Mouse (Mus musculus) kidney, postnatal 0 days (tissue): ENCODE results near the gene Hist1h2bh. TPM values are rescaled to one million over a fixed set of nuclear protein-coding genes. Genes with fewer than 3 reads are reported as not detected.

Experiments used
- ATAC-seq: fragments of 200-750 bp; cut with Nextera tagmentation; replicated peaks from 2 replicates; pipeline ENCODE4 v1.8.0; 2017; ENCODE audit warnings: low read depth, moderate number of reproducible peaks, moderate TSS enrichment, moderate library complexity; ENCODE audit not compliant: low FRiP score
- DNase-seq: peaks from one replicate; pipeline ENCODE4 v3.0.0-alpha.2; 2016; ENCODE audit warnings: low spot score
- H3K27ac ChIP-seq: fragments of 300-500 bp; sonication (generic); 2 replicates; pipeline ENCODE4 v1.5.1; 2014; ENCODE audit warnings: mild to moderate bottlenecking
- H3K27me3 ChIP-seq: fragments of 300-500 bp; sonication (generic); 2 replicates; pipeline ENCODE4 v1.6.1; 2014; ENCODE audit warnings: low read length, mixed read lengths; ENCODE audit not compliant: insufficient read depth
- H3K36me3 ChIP-seq: fragments of 300-500 bp; sonication (generic); 2 replicates; pipeline ENCODE4 v1.6.1; 2014; ENCODE audit warnings: low read length, mixed read lengths; ENCODE audit not compliant: insufficient read depth
- H3K4me1 ChIP-seq: fragments of 300-500 bp; sonication (generic); replicated peaks from 2 replicates; pipeline ENCODE4 v1.6.1; 2014; ENCODE audit warnings: antibody characterized with exemption, low read length, mixed read lengths; ENCODE audit not compliant: insufficient read depth
- H3K4me2 ChIP-seq: fragments of 300-500 bp; sonication (generic); 2 replicates; pipeline ENCODE4 v1.6.1; 2014; ENCODE audit warnings: mild to moderate bottlenecking, low read length, moderate library complexity, mixed read lengths
- H3K4me3 ChIP-seq: fragments of 300-500 bp; sonication (generic); replicated peaks from 2 replicates; pipeline ENCODE4 v1.5.1; 2014; ENCODE audit warnings: low read depth, low read length
- H3K9ac ChIP-seq: fragments of 300-500 bp; sonication (generic); 2 replicates; pipeline ENCODE4 v1.6.1; 2014; ENCODE audit warnings: low read depth, low read length
- H3K9me3 ChIP-seq: fragments of 300-500 bp; sonication (generic); replicated peaks from 2 replicates; pipeline ENCODE4 v1.6.1; 2016; ENCODE audit warnings: low read length, inconsistent platforms, mixed read lengths
- CTCF ChIP-seq: IDR thresholded peaks from 2 replicates; pipeline ENCODE4 v1.5.1; 2016; ENCODE audit warnings: antibody characterized with exemption, low read depth, mild to moderate bottlenecking, moderate library complexity
- WGBS: fragments of 180-500 bp; shearing (Covaris S2); extraction: QIAGEN DNeasy Blood & Tissue Kit; methylation state at CpG from one replicate; pipeline ENCODE4 v1.1.7; 2014; 5-methylcytosine and 5-hydroxymethylcytosine counted together
- polyA plus RNA-seq: library from polyadenylated mRNA; unstranded; fragments of >200 nt; fragmentation: Nextera tagmentation; extraction: Ambion mirVana; gene quantifications from 2 replicates; pipeline ENCODE4 v1.2.1, GENCODE M21; 2015

Hist1h2bh gene
- polyA plus RNA-seq, 1 experiment from 2014 or later = 0.37 TPM

- DNase-seq (peak; percentile 93), ATAC-seq (peak; percentile 38; the same call in 1 of the 2 replicates)
- Histone ChIP-seq H3K9ac (peak overlapping the region; percentile 36; the same call in 1 of the 2 replicates), H3K27ac (no peak overlapping the region), H3K27me3 (no peaks in the 10 kb centered on the region), H3K4me1 (no peaks in the 10 kb centered on the region), H3K4me2 (peak overlapping the region; percentile 57), H3K36me3 (no peaks in the 10 kb centered on the region), H3K9me3 (no peaks in the 10 kb centered on the region), H3K4me3 (peak overlapping the region; percentile 37)
- under 1% methylated on average over 17 of the region's 17 CpGs for WGBS
- TF ChIP-seq CTCF = no peak
Measured at GRCm38 (mm10) chr13:23526312-23526711, 16.9 kb downstream of the Hist1h2bh start.

- H3K9me3 ChIP-seq = no peaks in the 10 kb centered on the region
- H3K27ac ChIP-seq = no peak overlapping the region
- H3K4me3 ChIP-seq = peak overlapping the region; percentile 37
- TF ChIP-seq CTCF = no peak
- H3K9ac ChIP-seq = no peak overlapping the region
- H3K36me3 ChIP-seq = no peaks in the 10 kb centered on the region
- peak overlapping the region; percentile 57 for H3K4me2 ChIP-seq
- DNase-seq (no peak), ATAC-seq (no peak)
- 2% methylated on average over 10 of the region's 10 CpGs for WGBS
- H3K27me3 ChIP-seq = no peaks in the 10 kb centered on the region
- H3K4me1 ChIP-seq = no peaks in the 10 kb centered on the region
Measured at GRCm38 (mm10) chr13:23525901-23526300, 17.3 kb downstream of the Hist1h2bh start.

DNA sequence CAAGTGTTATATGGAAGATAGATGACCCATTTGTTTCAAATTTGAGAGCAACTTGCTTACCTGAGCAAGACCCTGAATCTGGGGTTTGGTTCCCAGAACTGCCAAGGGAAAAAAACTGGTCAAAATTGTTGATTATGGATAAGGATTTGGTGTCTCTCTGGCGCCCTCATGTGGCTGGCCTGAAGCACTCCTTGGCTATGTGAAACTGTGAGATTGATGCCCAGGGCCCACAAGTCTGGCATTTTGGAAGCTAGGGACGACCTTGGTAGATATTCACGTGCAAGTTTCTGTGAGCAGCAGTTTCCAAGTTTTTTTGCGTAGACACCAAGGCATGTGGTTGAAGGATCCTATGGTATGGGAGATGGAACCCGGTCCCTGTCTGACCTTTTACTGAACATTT lies 18.5 kb downstream of the Hist1h2bh start:
- no peak for ATAC-seq
- WGBS = 11% methylated on average over 5 of the region's 5 CpGs
- no peaks in the 10 kb centered on the region for H3K4me1 ChIP-seq
- TF ChIP-seq CTCF = peak; percentile 91
- H3K4me3 ChIP-seq = no peak overlapping the region
- DNase-seq = peak; percentile 89
- no peaks in the 10 kb centered on the region for H3K36me3 ChIP-seq
- no peak overlapping the region for H3K4me2 ChIP-seq
- no peaks in the 10 kb centered on the region for H3K27me3 ChIP-seq
- no peak overlapping the region for H3K27ac ChIP-seq
- H3K9me3 ChIP-seq = no peaks in the 10 kb centered on the region
- H3K9ac ChIP-seq = no peak overlapping the region

- WGBS = 47% methylated on average over 5 of the region's 5 CpGs
- Histone ChIP-seq H3K27ac (no peak overlapping the region), H3K4me1 (no peaks in the 10 kb centered on the region), H3K9me3 (no peaks in the 10 kb centered on the region), H3K4me2 (no peak overlapping the region), H3K27me3 (no peaks in the 10 kb centered on the region), H3K36me3 (no peaks in the 10 kb centered on the region), H3K9ac (no peak overlapping the region), H3K4me3 (no peak overlapping the region)
- TF ChIP-seq CTCF = no peak
- ATAC-seq (no peak), DNase-seq (no peak)
Measured at GRCm38 (mm10) chr13:23523976-23524375, 19.2 kb downstream of the Hist1h2bh start.

DNA sequence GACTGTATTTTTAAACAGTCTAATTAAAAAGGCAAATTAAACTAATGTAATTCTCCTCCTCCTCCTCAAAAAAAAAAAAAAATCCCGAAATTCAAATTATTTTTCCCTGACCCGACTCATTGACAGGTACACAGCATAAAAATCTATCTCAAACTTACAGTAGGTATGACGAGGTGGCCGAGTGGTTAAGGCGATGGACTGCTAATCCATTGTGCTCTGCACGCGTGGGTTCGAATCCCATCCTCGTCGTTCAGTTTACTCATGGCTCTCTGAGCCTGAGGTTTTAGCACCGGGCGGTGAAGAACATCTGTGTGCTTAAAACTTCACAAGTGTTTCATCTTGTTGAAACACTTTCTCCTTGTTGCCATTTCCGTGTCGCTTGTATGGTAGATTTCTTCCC lies 21.5 kb downstream of the Hist1h2bh start:
- no peak for ATAC-seq
- Histone ChIP-seq H3K4me3 (no peak overlapping the region), H3K27me3 (no peaks in the 10 kb centered on the region), H3K9me3 (no peaks in the 10 kb centered on the region), H3K4me1 (no peaks in the 10 kb centered on the region), H3K36me3 (no peaks in the 10 kb centered on the region), H3K27ac (no peak overlapping the region), H3K4me2 (peak overlapping the region; percentile 21), H3K9ac (no peak overlapping the region)
- TF ChIP-seq CTCF = no peak
- peak; percentile 74 for DNase-seq
- 2% methylated on average over 14 of the region's 14 CpGs for WGBS

GRCm38 (mm10) chr13:23519416-23519815 lies 23.8 kb downstream of the Hist1h2bh start:
- Histone ChIP-seq H3K27ac (no peak overlapping the region), H3K9me3 (no peaks in the 10 kb centered on the region), H3K9ac (0 out of 2 replicates have a peak overlapping the region, but pooled peaks have one; percentile 14), H3K36me3 (no peaks in the 10 kb centered on the region), H3K4me3 (peak overlapping the region; percentile 50), H3K4me2 (peak overlapping the region; percentile 53), H3K4me1 (no peaks in the 10 kb centered on the region), H3K27me3 (no peaks in the 10 kb centered on the region)
- DNase-seq (peak; percentile 88), ATAC-seq (peak; percentile 49)
- no peak for TF ChIP-seq CTCF
- WGBS = 2% methylated on average over 10 of the region's 10 CpGs

GRCm38 (mm10) chr13:23518885-23519284 lies 24.3 kb downstream of the Hist1h2bh start:
- DNase-seq (peak; percentile 80), ATAC-seq (0 out of 2 replicates have a peak, but pooled peaks have one; percentile 33)
- Histone ChIP-seq H3K4me2 (peak overlapping the region; percentile 53), H3K9me3 (no peaks in the 10 kb centered on the region), H3K36me3 (no peaks in the 10 kb centered on the region), H3K27ac (no peak overlapping the region), H3K4me1 (no peaks in the 10 kb centered on the region), H3K27me3 (no peaks in the 10 kb centered on the region), H3K9ac (0 out of 2 replicates have a peak overlapping the region, but pooled peaks have one; percentile 14), H3K4me3 (peak overlapping the region; percentile 50)
- WGBS = under 1% methylated on average over 6 of the region's 6 CpGs
- TF ChIP-seq CTCF = no peak
